Mouse (Mus musculus): ENCODE results near the gene Mrpl11.

GRCm38 (mm10) chr19:4919652-4920051 is 42.3 kb upstream of the Mrpl11 start:
- TF ChIP-seq POLR2A (IDR thresholded peaks at IDR 0.05; ENCODE audit: low read depth, low read length) (no peak), CTCF (IDR thresholded peaks at IDR 0.05; ENCODE audit: borderline replicate concordance, insufficient read depth, low read length) (no peak)

All from embryonic fibroblast, embryonic 13.5 days (primary cell).